Mouse (Mus musculus) telencephalon, adult 2 months (tissue): ENCODE data around the gene Cpm.
A peak's percentile ranks its signal among the peaks of the same experiment; 100 is the strongest.

Experiments
- DNase-seq: peaks from one replicate; pipeline ENCODE4 v3.0.0-alpha.2; 2011; ENCODE audit warnings: low read depth, low spot score

The Cpm gene

DNA sequence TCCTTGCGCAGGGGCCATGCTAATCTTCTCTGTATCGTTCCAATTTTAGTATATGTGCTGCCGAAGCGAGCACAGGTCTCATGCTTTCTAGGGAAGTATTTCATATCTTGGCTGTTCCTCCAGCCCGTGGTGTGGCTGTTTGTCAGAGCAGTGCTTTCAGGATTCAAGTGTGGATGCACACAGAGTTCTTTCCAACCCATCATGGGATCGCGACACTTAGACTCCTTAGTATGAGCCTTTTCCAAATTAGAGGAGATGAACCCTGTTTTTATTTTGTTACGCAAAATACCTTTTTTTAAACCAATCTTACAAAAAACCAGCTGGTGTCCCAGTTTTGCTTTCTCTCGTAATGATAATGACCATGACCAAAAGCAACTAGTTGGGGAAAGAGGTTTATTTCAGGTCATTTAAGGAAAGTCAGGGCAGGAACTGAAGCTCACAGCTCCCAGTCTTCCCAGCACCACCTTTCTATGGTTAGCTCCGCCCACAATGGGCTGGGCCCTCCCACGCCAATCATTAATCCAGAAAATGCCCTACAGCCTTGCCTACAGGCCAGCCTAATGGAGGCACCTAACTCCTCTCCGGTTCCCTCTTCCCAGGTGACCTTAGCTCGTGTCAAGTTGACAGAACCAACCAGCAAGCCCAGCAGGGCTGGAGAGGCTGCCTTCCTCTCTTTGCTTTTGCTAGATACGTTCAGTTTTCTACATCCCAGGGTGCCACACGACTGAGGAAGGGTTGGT lies 33.2 kb downstream of the Cpm start:
- no peak for DNase-seq

DNA sequence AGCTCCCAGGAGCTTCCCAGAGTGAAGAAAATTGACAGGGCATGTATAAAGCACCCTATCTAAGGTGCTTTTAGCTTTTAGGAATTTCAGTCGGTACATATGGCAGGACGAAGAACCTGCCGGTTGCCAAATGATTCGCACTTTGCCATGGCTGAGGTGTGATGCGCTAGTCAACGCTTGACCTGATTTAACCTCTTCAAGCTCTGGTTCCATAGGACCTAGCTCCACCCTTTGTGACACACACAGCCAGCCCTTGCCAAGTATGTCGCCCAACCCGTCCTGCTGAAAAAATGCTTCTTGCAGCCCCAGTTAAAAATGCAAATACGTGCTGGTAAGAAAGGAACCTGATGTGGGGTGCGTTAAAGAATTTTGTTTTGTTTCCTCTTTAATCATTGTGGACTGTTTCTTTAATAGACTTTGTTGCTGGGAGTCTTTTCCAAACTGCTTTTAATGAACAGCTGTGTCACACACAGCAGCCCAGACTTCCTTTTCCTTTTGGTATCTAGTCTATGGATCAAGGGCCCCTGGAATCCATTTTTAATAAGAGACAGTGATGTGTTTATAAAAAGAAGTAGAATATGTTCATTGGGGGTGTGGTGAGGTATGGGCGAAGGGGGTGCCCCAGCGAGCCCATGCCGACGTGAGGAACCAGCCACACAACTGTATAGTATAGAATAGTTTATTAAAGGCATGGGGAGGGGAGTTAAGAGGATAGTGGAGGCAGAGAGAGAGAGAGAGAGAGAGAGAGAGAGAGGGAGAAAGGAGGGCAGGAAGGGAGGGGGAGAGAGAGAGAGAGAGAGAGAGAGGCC lies 34.0 kb downstream of the Cpm start:
- no peak for DNase-seq

DNA sequence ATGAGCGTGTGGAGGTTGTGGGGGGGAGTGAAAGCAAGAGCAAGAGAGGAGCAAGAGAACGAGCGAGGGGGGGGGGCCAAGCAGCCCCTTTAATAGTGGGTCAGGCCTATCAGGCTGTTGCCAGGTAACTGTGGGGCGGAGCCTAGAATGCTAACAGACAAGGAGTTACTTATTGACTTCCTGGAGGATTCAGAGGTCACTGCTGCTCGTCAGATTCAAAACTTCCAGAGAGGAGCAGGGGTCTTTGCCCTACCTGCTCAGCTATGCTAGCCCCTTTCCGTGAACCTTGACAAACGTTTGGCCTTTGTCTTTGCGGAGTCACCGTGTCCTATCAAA lies 34.5 kb downstream of the Cpm start:
- no peak for DNase-seq

DNA sequence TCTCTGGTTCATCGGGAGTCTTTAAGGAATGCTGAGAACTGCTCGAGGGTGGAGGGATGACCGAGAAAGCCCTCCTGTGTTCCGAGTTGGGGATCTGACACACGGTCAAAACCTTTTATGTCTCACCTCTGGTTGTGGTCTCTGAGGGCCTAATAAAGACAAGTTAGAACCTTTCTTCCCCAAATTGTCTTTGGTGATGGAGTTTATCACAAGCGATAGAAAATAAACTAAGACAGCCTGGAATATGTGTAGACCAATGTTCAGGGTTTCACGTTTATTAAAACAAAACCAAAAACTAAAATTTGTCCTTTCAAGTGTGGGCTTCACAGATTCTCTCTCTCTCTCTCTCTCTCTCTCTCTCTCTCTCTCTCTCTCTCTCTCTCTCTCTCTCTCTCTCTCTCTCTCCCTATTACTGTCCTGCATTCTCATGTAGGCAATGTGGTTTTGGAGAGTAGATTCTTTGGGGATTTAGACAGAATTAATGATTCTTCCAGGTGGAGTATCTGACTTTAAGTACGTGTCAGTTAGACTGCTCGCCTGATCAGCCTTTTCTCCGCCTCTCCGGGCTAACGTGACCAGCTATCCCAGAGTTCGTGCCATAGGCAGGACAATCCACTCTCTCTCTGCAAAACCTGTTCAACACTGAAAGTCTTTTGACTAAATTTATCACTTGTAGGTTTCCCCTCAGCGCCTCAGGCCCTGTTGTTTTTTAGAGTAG lies 35.1 kb downstream of the Cpm start:
- DNase-seq, result no peak

DNA sequence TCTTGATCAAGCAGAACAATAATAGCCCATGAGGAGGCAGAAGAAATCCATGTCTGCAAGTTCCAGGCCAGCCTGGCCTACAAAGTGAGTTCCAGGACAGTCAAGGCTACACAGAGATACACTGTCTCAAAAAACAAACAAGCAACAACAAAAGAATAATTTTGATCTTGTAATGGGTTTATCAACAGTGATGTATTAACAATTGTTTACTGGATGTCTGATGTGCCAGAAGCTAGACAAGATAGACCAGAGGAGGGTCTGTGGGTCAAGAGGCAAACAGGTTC lies 35.6 kb downstream of the Cpm start:
- DNase-seq, result no peak

DNA sequence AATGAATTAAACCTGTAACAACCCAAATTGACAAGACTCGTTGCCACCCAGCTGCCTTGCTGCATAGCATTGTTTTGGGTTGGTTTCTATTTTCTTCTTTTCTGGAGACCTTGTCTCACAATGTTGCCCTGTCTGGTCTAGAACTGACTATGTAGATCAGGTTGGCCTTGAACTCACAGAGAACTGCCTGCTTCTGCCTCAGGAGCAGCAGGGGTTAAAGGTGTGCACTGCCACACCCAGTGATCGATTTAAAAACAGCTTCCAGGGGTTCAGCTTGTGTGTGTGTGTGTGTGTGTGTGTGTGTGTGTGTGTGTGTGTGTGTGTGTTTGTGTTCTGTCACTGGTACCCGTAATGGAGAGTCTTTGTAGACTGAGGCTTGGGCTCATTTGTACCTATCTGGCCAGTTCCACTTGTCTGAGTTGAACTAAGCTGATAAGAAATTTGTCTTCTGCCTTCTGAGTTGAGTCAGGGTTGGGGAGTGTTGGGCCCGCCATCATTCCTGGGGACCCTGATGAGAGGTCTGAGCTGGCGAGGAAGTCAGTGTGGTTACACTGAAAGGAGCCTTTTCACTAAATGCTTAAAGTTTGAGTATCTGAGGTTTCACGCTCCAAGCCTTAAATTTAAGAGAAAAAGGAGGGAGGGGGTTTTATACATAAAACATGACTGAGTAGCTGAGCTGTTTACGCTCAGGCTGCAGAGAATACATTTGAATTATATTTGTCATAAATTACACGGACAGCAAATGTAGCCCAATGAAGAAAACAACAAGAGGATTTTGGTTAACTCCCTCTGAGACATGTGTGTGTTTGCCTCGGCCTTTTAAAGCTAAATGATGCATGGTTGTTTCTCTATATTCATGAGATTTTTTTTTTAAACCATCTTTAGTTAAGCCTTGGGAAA lies 36.3 kb downstream of the Cpm start:
- no peak for DNase-seq

DNA sequence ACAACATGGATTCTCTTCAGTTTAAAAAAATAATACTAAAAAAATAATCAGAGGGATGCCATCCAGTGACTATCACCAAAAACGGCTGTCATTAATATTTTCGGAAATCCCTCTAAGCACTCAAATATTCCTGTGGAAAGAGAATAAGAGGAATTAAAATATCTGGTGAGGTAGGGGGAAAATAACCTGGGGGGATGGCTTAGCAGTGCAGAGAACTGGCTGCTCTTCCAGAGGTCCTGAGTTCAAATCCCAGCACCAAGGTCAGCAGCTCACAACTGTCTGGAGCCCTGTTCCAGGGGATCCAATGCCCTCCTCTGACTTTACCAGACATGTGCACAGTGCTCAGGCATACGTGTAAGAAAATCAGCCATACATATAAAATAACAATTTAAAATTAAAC lies 37.1 kb downstream of the Cpm start:
- no peak for DNase-seq

DNA sequence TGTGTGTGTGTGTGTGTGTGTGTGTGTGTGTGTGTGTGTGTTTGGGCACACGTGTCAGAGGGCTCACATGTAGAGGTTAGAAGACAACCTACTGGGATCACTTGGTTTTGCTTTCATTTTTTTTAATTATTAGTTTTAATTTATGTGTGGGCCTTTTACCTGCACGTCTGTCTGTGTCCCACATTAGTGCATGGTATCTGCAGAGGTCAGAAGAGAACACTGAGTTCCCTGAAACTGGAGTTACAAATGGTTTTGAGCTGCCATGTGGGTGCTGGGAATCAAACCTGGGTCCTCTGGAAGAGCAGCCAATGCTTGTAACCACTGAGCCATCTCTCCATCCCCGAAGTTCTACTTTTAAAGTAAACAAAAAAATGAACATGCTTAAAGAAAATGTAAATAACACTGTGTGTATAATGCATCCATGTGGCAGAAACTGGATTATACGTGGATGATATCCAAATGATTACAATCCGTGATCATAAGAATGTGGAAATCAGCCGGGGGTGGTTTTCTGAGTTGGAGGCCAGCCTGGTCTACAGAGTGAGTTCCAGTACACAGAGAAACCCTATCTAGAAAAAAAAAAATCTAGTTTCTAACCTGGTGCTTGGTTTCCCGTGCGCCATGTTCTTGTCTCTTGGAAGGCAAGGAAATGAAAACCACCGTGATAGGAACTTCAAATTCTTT lies 37.8 kb downstream of the Cpm start:
- DNase-seq, result no peak

DNA sequence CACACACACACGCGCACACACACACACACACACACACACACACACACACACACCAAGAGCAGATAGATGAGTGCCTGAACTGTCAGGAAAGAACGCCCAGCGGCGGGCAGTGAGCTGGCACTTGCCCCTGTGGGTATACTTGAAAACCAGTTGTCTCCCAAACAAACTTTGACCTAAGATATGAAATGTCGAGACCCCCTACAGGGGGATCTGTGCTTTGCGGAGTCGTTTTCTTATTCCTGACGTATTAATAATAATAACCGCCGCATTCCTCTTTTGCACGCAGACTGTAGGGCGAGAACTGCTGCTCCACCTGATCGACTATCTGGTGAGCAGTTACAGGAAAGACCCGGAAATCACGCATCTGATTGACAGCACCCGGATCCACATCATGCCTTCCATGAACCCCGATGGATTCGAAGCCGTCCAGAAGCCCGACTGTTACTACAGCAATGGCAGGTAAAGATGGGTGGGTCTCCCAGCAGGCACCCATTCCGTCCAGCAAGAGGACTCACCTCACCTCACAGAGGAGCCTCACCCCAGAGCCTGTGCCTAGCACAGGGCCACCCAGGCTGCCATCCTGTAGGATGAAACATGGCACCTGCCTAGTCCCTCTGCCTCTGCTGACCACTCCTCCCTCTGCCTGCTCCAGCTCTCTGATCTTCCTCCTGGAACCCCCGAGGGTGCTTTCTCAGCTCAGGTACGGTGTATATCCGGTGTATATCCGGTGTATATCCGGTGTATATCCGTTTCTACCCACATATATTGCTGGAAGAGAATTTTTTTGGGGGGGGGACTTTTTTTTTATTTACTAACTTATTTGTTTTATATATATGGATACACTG lies 38.6 kb downstream of the Cpm start:
- no peak for DNase-seq

DNA sequence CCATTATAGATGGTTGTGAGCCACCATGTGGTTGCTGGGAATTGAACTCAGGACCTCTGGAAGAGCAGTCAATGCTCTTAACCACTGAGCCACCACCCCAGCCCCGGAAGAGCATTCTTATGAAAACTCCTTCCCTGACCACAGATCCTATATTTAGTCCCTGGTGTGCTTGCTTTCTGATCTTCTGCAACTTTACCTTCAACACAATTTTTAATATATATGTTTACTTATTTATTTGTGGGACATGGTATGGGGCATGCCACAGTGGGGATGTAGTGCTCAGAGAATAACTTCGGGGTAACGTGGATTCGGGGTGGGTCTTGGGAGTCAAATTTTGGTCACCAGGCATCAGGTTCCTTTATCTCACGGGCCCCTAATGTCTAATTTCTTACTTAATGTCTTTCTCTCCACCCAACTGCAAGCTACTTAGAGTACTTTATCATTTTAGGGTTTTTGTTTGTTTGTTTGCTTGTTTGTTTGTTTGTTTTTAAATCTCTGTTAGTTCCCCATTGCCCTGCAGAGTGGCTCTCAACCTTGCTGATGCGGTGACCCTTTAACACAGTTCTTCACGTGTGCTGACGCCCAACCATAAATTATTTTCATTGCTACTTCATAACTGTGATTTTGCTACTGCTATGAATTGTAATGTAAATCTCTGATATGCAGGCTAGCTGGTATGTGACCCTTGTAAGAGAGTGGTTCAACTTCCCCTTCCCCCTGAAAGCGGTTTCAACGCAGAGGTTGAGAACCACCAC lies 39.4 kb downstream of the Cpm start:
- no peak for DNase-seq

DNA sequence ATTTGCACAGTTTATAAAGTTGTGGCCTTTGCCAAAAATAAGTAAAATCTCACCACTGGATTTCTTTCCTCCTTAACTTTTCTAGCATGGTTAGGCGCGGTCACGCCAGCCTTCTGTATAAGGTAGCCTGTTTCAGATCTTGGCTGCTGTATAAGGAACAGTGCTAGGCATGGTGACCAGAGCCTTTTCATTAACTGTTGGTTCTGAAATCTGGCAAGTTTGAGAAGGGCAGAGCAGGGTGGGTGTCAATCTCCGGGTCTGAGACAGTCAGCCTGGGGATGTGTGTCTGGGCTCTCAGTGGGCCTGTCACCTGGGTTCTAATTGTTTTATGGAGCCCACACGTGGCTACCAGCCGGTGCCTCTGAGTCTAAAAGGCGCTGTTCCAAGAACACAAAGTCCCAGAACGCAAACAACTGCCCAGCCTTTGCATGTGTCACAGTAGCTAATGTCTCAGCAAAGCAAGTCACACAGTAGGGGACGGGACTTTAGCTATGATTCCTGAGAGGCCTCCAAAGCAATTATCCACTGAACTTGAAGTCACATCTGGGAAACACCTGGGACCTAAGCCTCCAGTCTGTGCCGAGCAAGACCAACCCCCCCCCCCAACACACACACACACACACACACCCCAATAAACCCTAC lies 40.3 kb downstream of the Cpm start:
- no peak for DNase-seq

DNA sequence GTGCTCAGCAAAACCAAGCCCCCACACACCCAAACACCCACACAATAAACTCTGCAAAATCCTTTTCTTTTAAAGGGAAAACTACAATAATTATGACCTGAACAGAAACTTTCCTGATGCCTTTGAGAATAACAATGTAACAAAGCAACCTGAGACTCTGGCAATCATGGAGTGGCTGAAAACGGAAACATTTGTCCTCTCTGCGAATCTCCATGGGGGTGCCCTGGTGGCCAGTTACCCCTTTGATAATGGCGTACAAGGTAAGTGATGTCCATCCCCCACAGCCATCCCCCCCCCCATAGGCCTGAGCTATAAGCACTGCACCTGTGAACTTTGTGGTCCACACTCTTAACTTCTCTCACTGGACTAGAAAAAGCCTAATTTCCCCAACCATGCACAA lies 40.8 kb downstream of the Cpm start:
- DNase-seq, result no peak

DNA sequence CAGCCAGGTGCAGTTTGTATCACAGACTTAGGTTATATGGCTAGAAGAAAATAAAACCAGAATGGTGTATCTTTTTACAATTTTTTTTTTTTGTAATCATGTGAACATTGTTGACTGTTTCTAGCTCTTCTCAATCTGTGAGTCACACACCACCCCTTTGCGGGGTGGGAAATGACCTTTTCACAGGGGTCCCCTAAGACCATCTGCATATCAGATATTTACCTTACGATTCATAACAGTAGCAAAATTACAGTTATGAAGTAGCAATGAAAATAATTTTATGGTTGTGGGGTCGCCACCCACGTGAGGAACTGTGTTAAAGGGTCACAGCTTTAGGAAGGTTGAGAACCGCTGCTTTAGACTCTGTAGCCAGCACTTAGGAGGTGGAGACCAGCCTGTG lies 41.5 kb downstream of the Cpm start:
- DNase-seq, result no peak

DNA sequence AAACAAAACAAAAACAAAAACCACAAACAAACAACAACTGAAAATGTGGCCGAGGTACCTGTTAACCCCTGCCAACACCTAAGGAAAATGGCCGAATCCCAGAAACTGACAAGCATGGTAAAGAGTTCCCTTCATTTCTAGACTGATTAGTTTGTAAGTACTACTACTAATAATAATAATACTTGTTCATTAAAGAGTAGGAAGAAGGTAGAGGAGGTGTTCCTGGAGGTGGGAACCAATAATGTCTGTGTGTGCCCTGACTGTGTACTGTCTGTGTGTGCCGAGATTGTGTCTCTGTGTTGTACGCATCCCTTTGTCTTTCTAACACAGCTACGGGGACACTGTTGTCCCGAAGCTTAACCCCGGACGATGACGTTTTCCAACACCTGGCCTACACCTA lies 42.0 kb downstream of the Cpm start:
- DNase-seq, result no peak

DNA sequence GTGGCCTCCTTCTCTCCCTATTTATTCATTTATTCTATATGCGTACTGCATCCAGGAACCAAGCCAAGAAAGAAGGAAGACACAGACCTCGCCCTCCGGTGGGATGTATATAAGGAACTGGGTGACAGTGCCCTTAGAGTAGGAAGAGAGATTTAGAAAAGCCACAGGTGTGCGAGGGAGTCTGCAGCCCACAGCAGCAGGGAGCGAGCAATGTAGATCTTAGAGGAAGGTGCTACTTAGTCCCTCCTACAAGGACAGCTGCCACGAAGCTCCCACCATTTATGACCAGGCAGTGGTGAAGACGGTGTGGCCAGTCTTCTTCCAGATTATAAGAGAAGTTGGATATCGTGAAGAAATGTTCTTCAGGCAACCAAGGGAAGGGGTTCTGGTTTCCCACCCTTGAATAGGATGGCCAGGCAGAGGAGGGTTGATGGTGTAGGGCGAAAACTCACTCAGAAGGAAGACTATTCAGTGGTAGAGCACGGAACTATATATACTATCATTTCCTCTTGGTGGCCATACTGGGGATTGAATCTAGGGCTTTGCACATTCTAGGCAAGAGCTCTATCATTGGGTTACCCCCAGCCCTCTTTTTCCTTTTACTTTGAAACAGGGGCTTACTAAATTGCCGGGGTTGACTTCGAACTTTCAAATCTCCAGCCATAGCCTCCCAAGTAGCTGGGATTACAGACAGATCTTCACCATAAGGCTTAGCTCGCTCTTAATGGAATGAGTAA lies 42.8 kb downstream of the Cpm start:
- no peak for DNase-seq

DNA sequence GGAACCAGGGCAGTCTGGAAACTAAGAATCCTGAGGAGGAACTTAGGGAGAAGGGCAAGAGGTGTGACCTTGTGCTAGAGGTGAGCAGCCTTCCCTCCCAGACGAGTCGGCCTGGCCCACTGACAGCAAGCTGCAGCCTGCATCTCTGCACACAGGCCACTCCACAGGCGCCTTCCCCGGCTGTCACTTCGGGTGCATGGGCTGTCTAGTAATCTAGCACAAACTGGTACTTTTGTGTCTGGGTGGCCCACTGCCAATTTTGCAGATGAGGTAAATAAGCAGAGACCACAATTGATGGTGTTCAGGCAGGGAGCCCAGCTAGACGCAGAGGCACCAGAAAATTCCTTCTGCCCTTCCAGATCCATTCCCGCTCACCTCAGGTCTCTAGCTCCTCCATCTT lies 43.4 kb downstream of the Cpm start:
- DNase-seq, result peak; percentile 61

DNA sequence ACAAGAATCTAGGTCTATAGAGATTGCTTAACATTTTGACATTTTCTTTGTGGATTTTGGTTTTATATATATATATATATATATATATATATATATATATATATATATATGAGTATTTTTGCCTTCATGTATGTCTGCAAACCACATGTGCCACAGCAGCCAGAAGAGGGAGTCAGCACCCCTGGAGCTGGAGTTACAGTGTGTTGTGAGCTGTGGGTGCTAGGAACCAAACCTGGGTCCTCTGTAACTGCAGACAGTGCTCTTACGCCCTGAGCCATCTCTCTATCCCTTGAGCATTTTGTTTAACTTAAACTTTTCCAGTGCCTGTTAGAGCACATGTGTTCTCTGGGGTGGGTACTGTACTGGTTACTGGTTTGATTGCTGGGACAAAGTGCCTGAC lies 44.6 kb downstream of the Cpm start:
- no peak for DNase-seq

DNA sequence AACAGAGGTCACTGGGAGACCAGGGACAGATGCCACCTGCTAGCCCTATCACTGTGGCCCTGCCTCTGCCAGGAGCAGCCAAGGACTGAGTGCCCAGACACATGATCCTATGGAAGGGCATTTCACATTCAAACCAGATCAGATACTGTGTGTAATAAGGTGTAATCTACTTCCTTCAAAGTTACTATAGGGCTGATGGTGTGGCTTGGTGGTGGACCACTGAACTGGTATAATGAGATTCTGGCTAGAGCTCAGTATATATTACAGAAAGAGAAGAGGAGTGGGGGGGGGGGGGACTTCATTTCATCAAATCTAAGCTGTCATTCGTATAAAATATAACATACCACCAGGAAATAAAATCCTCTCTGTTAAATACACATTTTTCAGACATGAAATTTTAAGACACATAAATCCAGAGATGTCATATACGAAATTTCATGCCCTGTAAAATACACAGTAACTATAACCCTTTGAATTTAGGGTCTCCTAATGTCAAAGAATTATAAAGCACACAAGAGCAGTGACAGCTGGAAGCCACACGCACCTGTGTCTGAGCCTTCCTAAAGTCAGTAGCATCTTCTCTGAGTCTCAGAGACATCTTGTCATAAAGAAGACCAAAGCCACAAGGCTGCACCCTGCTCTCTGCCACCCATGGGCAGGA lies 45.2 kb downstream of the Cpm start:
- DNase-seq, result no peak
